Mouse (Mus musculus) myocyte (in vitro differentiated cells): ENCODE data around the gene Pkm. TPM values are rescaled to one million over a fixed set of nuclear protein-coding genes. Genes with fewer than 3 reads are reported as not detected.

ENCODE experiments used
- H3K27me3 ChIP-seq: one replicate; pipeline ENCODE4 v1.6.1; 2011; ENCODE audit not compliant: control insufficient read depth, insufficient read depth, insufficient read length
- H3K36me3 ChIP-seq: one replicate; pipeline ENCODE4 v1.6.1; 2011; ENCODE audit not compliant: control insufficient read depth, insufficient read depth
- H3K4me2 ChIP-seq: one replicate; pipeline ENCODE4 v1.6.1; 2011; ENCODE audit warnings: low read depth, control low read depth
- H3K4me3 ChIP-seq: one replicate; pipeline ENCODE4 v1.5.1; 2011; ENCODE audit warnings: mild to moderate bottlenecking, control low read depth, moderate library complexity
- H3K79me2 ChIP-seq: one replicate; pipeline ENCODE4 v1.6.1; 2011; ENCODE audit not compliant: control insufficient read depth, insufficient read depth
- H3ac ChIP-seq: one replicate; pipeline ENCODE4 v1.6.1; 2011; ENCODE audit not compliant: control insufficient read depth, insufficient read length
- CEBPB ChIP-seq: IDR thresholded peaks from 2 replicates; pipeline ENCODE4 v1.6.1; 2011; ENCODE audit warnings: mild to moderate bottlenecking, moderate library complexity; ENCODE audit not compliant: poor library complexity, insufficient read depth, severe bottlenecking
- E2F4 ChIP-seq: IDR thresholded peaks from one replicate; pipeline ENCODE4 v1.6.1; 2011; ENCODE audit warnings: mild to moderate bottlenecking, control low read depth, moderate library complexity; ENCODE audit not compliant: insufficient read depth
- MAX ChIP-seq: IDR thresholded peaks from one replicate; pipeline ENCODE4 v1.6.1; 2011; ENCODE audit warnings: low read depth, mild to moderate bottlenecking, control low read depth
- MYOD1 ChIP-seq, 3 experiments: IDR thresholded peaks; one replicate each; pipeline ENCODE4 v1.6.1; 2011; ENCODE audit warnings: control low read depth in 2 of 3, low read depth in 2 of 3, mild to moderate bottlenecking in 2 of 3, moderate library complexity in 1 of 3; ENCODE audit not compliant: insufficient read length in 2 of 3, control insufficient read depth in 1 of 3
- MYOG ChIP-seq, 3 experiments: IDR thresholded peaks; one replicate each; pipeline ENCODE4 v1.6.1; 2011; ENCODE audit warnings: control low read depth in 2 of 3, low read depth in 2 of 3, mild to moderate bottlenecking in 2 of 3; ENCODE audit not compliant: insufficient read length in 2 of 3, control insufficient read depth in 1 of 3, insufficient read depth in 1 of 3
- POLR2A ChIP-seq: IDR thresholded peaks from one replicate; pipeline ENCODE4 v1.6.1; 2011; ENCODE audit warnings: low read depth, mild to moderate bottlenecking, control low read depth, moderate library complexity; ENCODE audit not compliant: insufficient read length
- POLR2AphosphoS2 ChIP-seq: IDR thresholded peaks from one replicate; pipeline ENCODE4 v1.6.1; 2011; ENCODE audit warnings: low read depth, control low read depth; ENCODE audit not compliant: insufficient read length
- REST ChIP-seq: IDR thresholded peaks from one replicate; pipeline ENCODE4 v1.6.1; 2011; ENCODE audit warnings: mild to moderate bottlenecking, control low read depth, moderate library complexity; ENCODE audit not compliant: insufficient read depth, insufficient read length
- SRF ChIP-seq: IDR thresholded peaks from one replicate; pipeline ENCODE4 v1.6.1; 2011; ENCODE audit warnings: low read depth; ENCODE audit not compliant: control insufficient read depth, insufficient read length
- TCF12 ChIP-seq: IDR thresholded peaks from one replicate; pipeline ENCODE4 v1.6.1; 2011; ENCODE audit warnings: mild to moderate bottlenecking, control low read depth; ENCODE audit not compliant: poor library complexity, insufficient read depth, severe bottlenecking
- TCF3 ChIP-seq: IDR thresholded peaks from one replicate; pipeline ENCODE4 v1.6.1; 2011; ENCODE audit warnings: low read depth, control low read depth; ENCODE audit not compliant: insufficient read length
- USF1 ChIP-seq: IDR thresholded peaks from one replicate; pipeline ENCODE4 v1.6.1; 2011; ENCODE audit warnings: low read depth, mild to moderate bottlenecking, control low read depth, moderate library complexity
- polyA plus RNA-seq: library from polyadenylated mRNA; unstranded; fragments of >200 nt; fragmentation: generic; extraction: Trizol; gene quantifications from one replicate; pipeline ENCODE4 v1.2.1, GENCODE M21; 2012; ENCODE audit warnings: missing spikeins

Pkm gene
- polyA plus RNA-seq, 1 experiment, result 3,717 TPM

GRCm38 (mm10) chr9:59617307-59617973, 38.7 kb upstream of the Pkm start:
- TF ChIP-seq POLR2A (peak; percentile 64), POLR2AphosphoS2 (no peak)
- Histone ChIP-seq H3K36me3 (peaks cover 7% of the 10 kb centered on the region), H3K79me2 (peaks cover 28% of the 10 kb centered on the region), H3K4me2 (peak overlapping the region; percentile 67), H3ac (peak overlapping the region; percentile 82), H3K4me3 (peak overlapping the region; percentile 54), H3K27me3 (no peaks in the 10 kb centered on the region)

- no peaks in the 10 kb centered on the region for H3K27me3 ChIP-seq
- no peak overlapping the region for H3K4me3 ChIP-seq
- H3K4me2 ChIP-seq, result no peak overlapping the region
- H3K79me2 ChIP-seq, result no peaks in the 10 kb centered on the region
- no peak overlapping the region for H3ac ChIP-seq
- H3K36me3 ChIP-seq, result peaks cover 64% of the 10 kb centered on the region
- TF ChIP-seq USF1 (no peak), CEBPB (no peak), TCF12 (no peak), MYOG (IDR thresholded peaks at IDR 0.05; ENCODE audit: control insufficient read depth in 1 of 3, insufficient read depth in 1 of 3, insufficient read length in 2 of 3, low read depth in 2 of 3) (no peak), SRF (no peak), TCF3 (no peak), MAX (no peak), REST (no peak), E2F4 (no peak), POLR2AphosphoS2 (no peak), POLR2A (no peak), MYOD1 (IDR thresholded peaks at IDR 0.05; ENCODE audit: control insufficient read depth in 1 of 3, insufficient read length in 2 of 3, low read depth in 2 of 3) (no peak)
Observed at GRCm38 (mm10) chr9:59638372-59638771, 17.8 kb upstream of the Pkm start.

GRCm38 (mm10) chr9:59639936-59640335, 16.2 kb upstream of the Pkm start:
- TF ChIP-seq POLR2A, result no peak
- TF ChIP-seq USF1, result no peak
- TF ChIP-seq E2F4, result no peak
- no peak for TF ChIP-seq MYOD1 (IDR thresholded peaks at IDR 0.05; ENCODE audit: control insufficient read depth in 1 of 3, insufficient read length in 2 of 3, low read depth in 2 of 3)
- TF ChIP-seq CEBPB, result no peak
- no peak for TF ChIP-seq POLR2AphosphoS2
- no peak for TF ChIP-seq TCF12
- no peak for TF ChIP-seq REST
- no peak for TF ChIP-seq TCF3
- no peak for TF ChIP-seq MAX
- no peak for TF ChIP-seq MYOG (IDR thresholded peaks at IDR 0.05; ENCODE audit: control insufficient read depth in 1 of 3, insufficient read depth in 1 of 3, insufficient read length in 2 of 3, low read depth in 2 of 3)
- no peak for TF ChIP-seq SRF
- Histone ChIP-seq H3K4me2 (no peak overlapping the region), H3ac (no peak overlapping the region), H3K27me3 (no peaks in the 10 kb centered on the region), H3K79me2 (no peaks in the 10 kb centered on the region), H3K4me3 (no peak overlapping the region), H3K36me3 (peaks cover 50% of the 10 kb centered on the region)

GRCm38 (mm10) chr9:59641320-59641719, 14.8 kb upstream of the Pkm start:
- no peak overlapping the region for H3ac ChIP-seq
- H3K4me2 ChIP-seq, result no peak overlapping the region
- TF ChIP-seq TCF12 (no peak), POLR2AphosphoS2 (no peak), TCF3 (no peak), E2F4 (no peak), CEBPB (no peak), MYOD1 (IDR thresholded peaks at IDR 0.05; ENCODE audit: control insufficient read depth in 1 of 3, insufficient read length in 2 of 3, low read depth in 2 of 3) (no peak), USF1 (no peak), REST (no peak), MAX (no peak), MYOG (IDR thresholded peaks at IDR 0.05; ENCODE audit: control insufficient read depth in 1 of 3, insufficient read depth in 1 of 3, insufficient read length in 2 of 3, low read depth in 2 of 3) (no peak), SRF (no peak), POLR2A (no peak)
- no peaks in the 10 kb centered on the region for H3K79me2 ChIP-seq
- H3K36me3 ChIP-seq, result peaks cover 36% of the 10 kb centered on the region
- no peaks in the 10 kb centered on the region for H3K27me3 ChIP-seq
- H3K4me3 ChIP-seq, result no peak overlapping the region

GRCm38 (mm10) chr9:59649911-59650310, 6.3 kb upstream of the Pkm start:
- TF ChIP-seq MYOD1 (IDR thresholded peaks at IDR 0.05; ENCODE audit: control insufficient read depth in 1 of 3, insufficient read length in 2 of 3, low read depth in 2 of 3), result no peak
- H3K27me3 ChIP-seq, result no peaks in the 10 kb centered on the region
- H3K79me2 ChIP-seq, result peaks cover 10% of the 10 kb centered on the region
- H3K4me3 ChIP-seq, result no peak overlapping the region
- no peak overlapping the region for H3ac ChIP-seq
- peaks cover 27% of the 10 kb centered on the region for H3K36me3 ChIP-seq
- no peak overlapping the region for H3K4me2 ChIP-seq
